Mouse (Mus musculus) kidney, embryonic 14.5 days (tissue): ENCODE measurements at regions not wholly inside any gene's neighbourhood (a gene's known extent, or its start where the extent isn't known, plus 50 kb on each side); places are given as distances from the start of the nearest gene placed in this dataset.

Experiments used
- ATAC-seq: fragments of 200-750 bp; cut with Nextera tagmentation; 2 replicates; pipeline ENCODE4 v1.8.0; 2017; ENCODE audit warnings: moderate number of reproducible peaks, mild to moderate bottlenecking, moderate TSS enrichment, moderate library complexity; ENCODE audit not compliant: low FRiP score, low TSS enrichment
- H3K27ac ChIP-seq: fragments of 300-500 bp; sonication (generic); 2 replicates; pipeline ENCODE4 v1.5.1; 2014; ENCODE audit warnings: low read depth, mild to moderate bottlenecking, low read length, moderate library complexity, mixed read lengths
- H3K27me3 ChIP-seq: fragments of 300-500 bp; sonication (generic); 2 replicates; pipeline ENCODE4 v1.6.1; 2014; ENCODE audit warnings: mild to moderate bottlenecking, low read length; ENCODE audit not compliant: control insufficient read depth, insufficient read depth
- H3K36me3 ChIP-seq: fragments of 300-500 bp; sonication (generic); 2 replicates; pipeline ENCODE4 v1.6.1; 2014; ENCODE audit warnings: low read length, mixed read lengths; ENCODE audit not compliant: control insufficient read depth, insufficient read depth
- H3K4me1 ChIP-seq: fragments of 300-500 bp; sonication (generic); 2 replicates; pipeline ENCODE4 v1.6.1; 2014; ENCODE audit warnings: low read length, mixed read lengths; ENCODE audit not compliant: control insufficient read depth, insufficient read depth
- H3K4me2 ChIP-seq: fragments of 300-500 bp; sonication (generic); replicated peaks from 2 replicates; pipeline ENCODE4 v1.6.1; 2014; ENCODE audit warnings: low read depth, mild to moderate bottlenecking, low read length
- H3K4me3 ChIP-seq: fragments of 300-500 bp; sonication (generic); 2 replicates; pipeline ENCODE4 v1.5.1; 2014; ENCODE audit warnings: mild to moderate bottlenecking, low read length
- H3K9ac ChIP-seq: fragments of 300-500 bp; sonication (generic); 2 replicates; pipeline ENCODE4 v1.6.1; 2014; ENCODE audit warnings: low read depth, mild to moderate bottlenecking, low read length, moderate library complexity
- H3K9me3 ChIP-seq: fragments of 300-500 bp; sonication (generic); 2 replicates; pipeline ENCODE4 v1.6.1; 2016; ENCODE audit warnings: low read length; ENCODE audit not compliant: control insufficient read depth
- WGBS: fragments of 180-500 bp; shearing (Covaris S2); extraction: QIAGEN DNeasy Blood & Tissue Kit; methylation state at CpG from one replicate; pipeline ENCODE4 v1.1.7; 2014; 5-methylcytosine and 5-hydroxymethylcytosine counted together

- H3K9me3 ChIP-seq = peaks cover 3% of the 10 kb centered on the region; the same call in 1 of the 2 replicates
- no peak overlapping the region for H3K27ac ChIP-seq
- H3K27me3 ChIP-seq = no peaks in the 10 kb centered on the region
- WGBS = 74% methylated on average over 6 of the region's 6 CpGs
- ATAC-seq = no peak
- no peak overlapping the region for H3K4me2 ChIP-seq
- H3K4me3 ChIP-seq = no peak overlapping the region
- H3K4me1 ChIP-seq = no peaks in the 10 kb centered on the region
- no peaks in the 10 kb centered on the region for H3K36me3 ChIP-seq
- H3K9ac ChIP-seq = no peak overlapping the region
These were observed 337.2 kb downstream of the Meis1 start for GRCm38 (mm10) chr11:18681593-18681992.

GRCm38 (mm10) chr11:18676876-18677275 is 341.9 kb downstream of the Meis1 start:
- Histone ChIP-seq H3K9me3 (no peaks in the 10 kb centered on the region), H3K4me2 (no peak overlapping the region), H3K4me1 (no peaks in the 10 kb centered on the region), H3K27ac (no peak overlapping the region), H3K27me3 (no peaks in the 10 kb centered on the region), H3K36me3 (no peaks in the 10 kb centered on the region), H3K4me3 (no peak overlapping the region), H3K9ac (no peak overlapping the region)
- ATAC-seq = no peak
- WGBS = 82% methylated on average over 2 of the region's 2 CpGs

GRCm38 (mm10) chr11:18670967-18671366 is 347.8 kb downstream of the Meis1 start:
- H3K4me1 ChIP-seq = no peaks in the 10 kb centered on the region
- no peaks in the 10 kb centered on the region for H3K27me3 ChIP-seq
- WGBS = 95% methylated on average over 2 of the region's 2 CpGs
- H3K36me3 ChIP-seq = no peaks in the 10 kb centered on the region
- no peaks in the 10 kb centered on the region for H3K9me3 ChIP-seq
- no peak overlapping the region for H3K4me2 ChIP-seq
- H3K27ac ChIP-seq = no peak overlapping the region
- no peak overlapping the region for H3K9ac ChIP-seq
- no peak for ATAC-seq
- H3K4me3 ChIP-seq = no peak overlapping the region

GRCm38 (mm10) chr11:18669322-18669721 is 349.5 kb downstream of the Meis1 start:
- Histone ChIP-seq H3K4me2 (no peak overlapping the region), H3K4me1 (no peaks in the 10 kb centered on the region), H3K27ac (no peak overlapping the region), H3K9ac (no peak overlapping the region), H3K4me3 (no peak overlapping the region), H3K9me3 (no peaks in the 10 kb centered on the region), H3K36me3 (no peaks in the 10 kb centered on the region), H3K27me3 (no peaks in the 10 kb centered on the region)
- ATAC-seq = no peak
- 72% methylated on average over 2 of the region's 2 CpGs for WGBS

- 63% methylated on average over 1 of the region's 1 CpGs for whole genome bisulfite sequencing
- no peaks in the 10 kb centered on the region for H3K4me1 ChIP-seq
- no peaks in the 10 kb centered on the region for H3K27me3 ChIP-seq
- H3K4me2 ChIP-seq = no peak overlapping the region
- no peak overlapping the region for H3K27ac ChIP-seq
- no peaks in the 10 kb centered on the region for H3K36me3 ChIP-seq
- ATAC-seq = no peak
- no peak overlapping the region for H3K4me3 ChIP-seq
- no peaks in the 10 kb centered on the region for H3K9me3 ChIP-seq
- no peak overlapping the region for H3K9ac ChIP-seq
These were observed 362.4 kb downstream of the Meis1 start for GRCm38 (mm10) chr11:18656358-18656757.

- no peak overlapping the region for H3K4me2 ChIP-seq
- H3K9me3 ChIP-seq = no peaks in the 10 kb centered on the region
- H3K27ac ChIP-seq = no peak overlapping the region
- no peaks in the 10 kb centered on the region for H3K27me3 ChIP-seq
- H3K9ac ChIP-seq = no peak overlapping the region
- H3K4me3 ChIP-seq = no peak overlapping the region
- H3K36me3 ChIP-seq = no peaks in the 10 kb centered on the region
- no peaks in the 10 kb centered on the region for H3K4me1 ChIP-seq
- 63% methylated on average over 5 of the region's 5 CpGs for WGBS
- no peak for ATAC-seq
These were observed 386.6 kb downstream of the Meis1 start for GRCm38 (mm10) chr11:18631975-18632773.

GRCm38 (mm10) chr11:18631570-18631969 is 387.2 kb downstream of the Meis1 start:
- WGBS = 90% methylated on average over 7 of the region's 7 CpGs
- ATAC-seq = no peak

GRCm38 (mm10) chr11:18621777-18622176 is 397.0 kb downstream of the Meis1 start:
- ATAC-seq = no peak
- WGBS = 66% methylated on average over 3 of the region's 3 CpGs
- Histone ChIP-seq H3K9ac (no peak overlapping the region), H3K9me3 (no peaks in the 10 kb centered on the region), H3K36me3 (no peaks in the 10 kb centered on the region), H3K4me3 (no peak overlapping the region), H3K27me3 (no peaks in the 10 kb centered on the region), H3K27ac (no peak overlapping the region), H3K4me1 (no peaks in the 10 kb centered on the region), H3K4me2 (no peak overlapping the region)

More at GRCm38 (mm10) chr11:18631570-18631969, 387.2 kb downstream of the Meis1 start:
- Histone ChIP-seq H3K27me3 (no peaks in the 10 kb centered on the region), H3K36me3 (no peaks in the 10 kb centered on the region), H3K9ac (no peak overlapping the region), H3K4me1 (no peaks in the 10 kb centered on the region), H3K4me3 (no peak overlapping the region), H3K27ac (no peak overlapping the region), H3K4me2 (no peak overlapping the region), H3K9me3 (no peaks in the 10 kb centered on the region)

- Histone ChIP-seq H3K9me3 (no peaks in the 10 kb centered on the region), H3K27ac (no peak overlapping the region), H3K9ac (no peak overlapping the region), H3K36me3 (no peaks in the 10 kb centered on the region), H3K4me1 (no peaks in the 10 kb centered on the region), H3K4me2 (no peak overlapping the region), H3K27me3 (no peaks in the 10 kb centered on the region), H3K4me3 (no peak overlapping the region)
- ATAC-seq = no peak
- 41% methylated on average over 6 of the region's 6 CpGs for WGBS
These were observed 413.9 kb downstream of the Meis1 start for GRCm38 (mm10) chr11:18604836-18605235.
